Mouse (Mus musculus) lung, postnatal 10 days (tissue): ENCODE data around the gene Clic6.
"Not testable (repeated sequence)": the region's sequence is repeated elsewhere in the genome, so short reads cannot be mapped to it uniquely, and the experiment has no call there.

Experiments used
- DNase-seq: peaks from one replicate; pipeline ENCODE4 v3.0.0; 2021

The Clic6 gene

DNA sequence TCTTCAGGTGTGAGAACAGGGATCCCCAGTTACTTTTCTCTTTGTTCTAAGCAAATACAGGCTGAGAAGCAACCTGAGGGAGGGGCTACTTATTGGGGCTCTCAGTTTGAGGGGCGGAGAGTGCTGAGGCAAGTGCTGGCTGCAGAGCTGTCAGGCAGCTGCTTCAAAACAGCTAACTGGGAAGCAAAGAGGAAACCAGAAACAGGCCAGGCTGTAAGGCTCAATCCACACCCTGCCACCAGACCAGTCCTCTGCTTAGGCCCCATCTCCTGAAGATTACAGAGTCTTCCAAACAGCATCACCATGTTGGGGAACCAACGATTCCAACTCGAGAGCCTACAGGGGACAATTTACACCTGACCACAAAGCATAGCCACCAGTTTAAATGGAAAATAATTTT is 12.6 kb upstream of the Clic6 start:
- peak; percentile 72 for DNase-seq

GRCm38 (mm10) chr16:92475093-92475860 is 10.3 kb upstream of the Clic6 start:
- peak; percentile 66 for DNase-seq

- peak; percentile 82 for DNase-seq
These were observed 6.9 kb upstream of the Clic6 start for GRCm38 (mm10) chr16:92478561-92479150.

DNA sequence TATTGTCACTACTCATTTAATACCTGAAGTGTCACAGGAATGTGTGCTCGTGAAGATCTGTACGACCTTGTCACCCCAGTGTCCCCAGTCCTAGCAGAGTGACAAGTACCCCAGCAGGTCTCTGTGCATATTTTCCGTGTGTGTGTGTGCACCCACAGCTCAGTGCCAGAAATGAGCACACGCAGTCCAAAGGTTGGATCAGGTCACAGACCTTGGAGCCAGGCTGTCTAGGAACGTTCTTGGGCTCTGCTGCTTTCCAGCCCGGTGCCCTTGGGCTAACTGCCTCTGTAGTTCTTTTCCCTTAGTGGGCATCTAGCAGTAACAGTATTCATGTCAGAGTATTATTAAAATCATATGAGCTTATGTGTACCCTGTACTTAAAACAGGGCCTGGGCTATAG is 1.6 kb downstream of the Clic6 start:
- DNase-seq = no peak

DNA sequence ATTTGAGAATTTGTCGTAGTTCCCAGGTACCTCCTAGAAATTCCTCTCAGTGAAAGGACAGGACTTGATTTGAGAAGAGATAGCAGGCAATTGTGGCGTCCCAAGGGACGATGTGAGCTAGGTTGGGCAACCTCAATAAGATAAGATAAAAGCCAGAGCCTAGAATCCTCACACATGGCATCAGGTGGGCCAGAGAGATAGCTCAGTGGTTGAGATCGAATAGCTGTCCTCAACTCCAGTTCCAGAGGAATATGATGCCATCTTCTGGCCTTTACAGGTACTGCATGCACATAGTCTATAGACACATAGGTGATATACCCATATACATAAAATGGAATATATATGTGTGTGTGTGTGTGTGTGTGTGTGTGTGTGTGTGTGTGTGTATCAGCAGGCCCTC is 2.0 kb downstream of the Clic6 start:
- DNase-seq = peak; percentile 58

- DNase-seq = no peak
These were observed 2.9 kb downstream of the Clic6 start for GRCm38 (mm10) chr16:92488456-92488855.

GRCm38 (mm10) chr16:92489356-92489755 is 3.8 kb downstream of the Clic6 start:
- no peak for DNase-seq

- DNase-seq = peak; percentile 43
These were observed 12.5 kb downstream of the Clic6 start for GRCm38 (mm10) chr16:92497851-92498588.

DNA sequence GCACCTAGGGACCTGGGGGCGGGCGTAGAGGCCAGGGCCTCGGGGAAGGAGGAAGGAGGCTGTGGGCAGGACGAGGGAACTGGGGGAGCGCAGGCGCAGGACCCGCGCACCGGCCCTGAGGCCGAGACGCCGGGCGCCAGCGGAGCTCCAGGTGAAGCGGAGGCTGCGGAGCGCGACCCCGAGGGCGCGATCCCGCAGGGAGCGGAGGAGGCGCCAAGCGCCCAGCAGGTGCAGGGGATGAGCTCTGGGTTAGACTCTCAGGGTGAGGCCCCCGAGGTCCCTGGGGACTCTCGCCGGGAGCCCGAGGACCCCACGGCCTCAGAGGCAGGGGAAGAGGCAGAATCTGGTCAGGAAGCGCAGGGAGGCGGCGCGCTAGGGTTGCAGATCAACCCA is 13.0 kb downstream of the Clic6 start:
- peak; percentile 26 for DNase-seq

DNA sequence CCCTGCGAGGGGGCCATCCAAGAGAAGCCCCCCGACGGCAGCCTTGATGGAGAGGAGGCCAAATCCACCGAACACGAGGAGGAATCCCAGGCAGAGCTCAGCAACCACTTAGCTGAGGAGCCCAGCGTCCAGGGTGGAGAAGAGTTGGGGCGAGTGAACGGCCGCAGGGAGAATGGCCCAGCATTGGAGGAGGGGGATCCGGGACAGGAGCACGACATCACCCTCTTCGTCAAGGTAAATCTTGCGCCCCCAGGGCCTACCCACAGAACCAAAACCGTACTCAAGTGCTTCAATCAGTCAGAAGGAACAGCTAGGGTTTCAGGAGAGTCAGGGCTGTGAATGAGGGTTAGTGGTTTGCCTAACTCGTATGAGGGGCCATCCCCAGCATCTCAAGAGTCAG is 13.8 kb downstream of the Clic6 start:
- DNase-seq = no peak

- DNase-seq = no peak
These were observed 15.0 kb downstream of the Clic6 start for GRCm38 (mm10) chr16:92500534-92500933.

DNA sequence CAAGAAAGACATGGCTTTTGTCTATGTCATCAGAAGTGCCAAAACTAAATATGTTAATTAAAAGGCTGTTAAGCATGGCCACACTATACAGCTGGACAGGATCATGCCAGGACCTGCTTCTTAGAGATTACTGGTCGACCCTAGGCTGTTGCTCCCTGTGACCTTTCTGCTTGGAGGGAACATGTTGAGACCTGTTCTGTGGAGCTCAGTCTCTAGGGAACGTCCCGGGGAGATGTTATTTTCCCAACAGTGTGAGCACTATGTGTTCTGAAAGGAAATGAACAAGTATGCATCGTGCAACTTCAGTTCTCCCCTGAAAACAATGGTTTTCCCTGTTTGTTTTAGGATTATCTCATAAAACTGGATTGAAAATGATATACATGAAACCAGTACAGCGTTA is 17.6 kb downstream of the Clic6 start:
- no peak for DNase-seq

DNA sequence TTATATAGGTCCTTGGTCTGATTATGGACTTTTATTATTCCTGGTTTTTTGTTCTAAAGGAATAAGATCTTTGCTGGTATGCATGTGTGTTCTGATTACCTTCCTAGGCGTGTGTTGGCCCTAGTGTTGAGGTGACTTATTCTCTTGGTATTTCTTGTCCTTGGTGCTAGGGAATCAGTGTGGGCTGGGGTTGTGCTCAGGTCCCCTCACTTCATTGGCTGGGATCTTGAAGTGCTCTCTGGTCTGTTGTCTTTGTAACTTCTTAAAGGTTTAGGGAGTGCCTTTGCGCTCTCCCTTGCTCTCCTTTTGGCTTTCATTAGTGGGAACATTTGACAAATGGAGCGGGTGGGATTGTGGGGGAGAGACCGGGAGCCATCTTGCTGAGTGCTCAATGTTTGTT is 22.0 kb downstream of the Clic6 start:
- DNase-seq = no peak

DNA sequence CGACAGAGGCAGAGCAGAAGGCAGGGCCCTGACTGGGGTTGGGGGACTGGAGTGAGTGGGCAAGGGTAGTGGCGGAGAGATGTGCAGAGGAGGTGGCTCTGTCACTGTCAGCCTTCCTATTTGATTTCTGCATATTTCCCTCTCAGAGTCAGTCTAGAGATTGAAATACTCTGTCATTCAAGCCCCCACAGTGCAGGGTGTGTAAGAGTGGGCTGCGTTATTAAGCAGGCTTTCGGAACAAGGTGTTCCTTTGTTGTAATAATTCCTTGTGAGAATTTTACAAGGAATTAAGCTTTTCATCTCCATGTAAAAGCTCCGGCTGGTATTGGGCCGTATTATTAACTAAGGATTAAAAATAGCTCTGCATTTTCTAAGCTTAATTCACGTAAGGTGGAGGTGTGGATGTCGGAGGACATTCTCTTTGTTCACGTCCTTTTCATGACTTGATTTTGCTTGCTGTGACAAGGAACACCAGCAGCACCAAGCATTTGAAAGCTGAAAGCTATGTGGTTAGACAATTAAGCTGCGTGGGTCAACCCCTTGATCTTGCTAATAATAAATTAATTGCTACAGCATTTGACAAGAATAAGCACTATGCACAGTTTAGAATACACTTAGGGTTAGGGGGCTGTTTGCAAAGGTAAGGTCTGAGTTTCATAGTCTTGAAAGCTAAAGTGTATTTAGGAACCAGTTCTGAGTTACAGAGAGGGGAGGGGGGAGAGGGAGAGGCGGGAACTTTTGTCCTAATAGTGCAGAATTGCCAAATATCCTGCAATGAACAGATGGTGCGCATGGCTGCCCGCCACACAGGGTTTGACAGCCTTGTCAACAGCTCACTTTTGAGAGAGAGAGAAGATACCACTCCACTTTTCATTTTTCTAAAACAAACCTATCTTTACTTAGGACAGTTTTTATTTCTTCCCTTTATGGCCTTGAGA is 25.6 kb downstream of the Clic6 start:
- DNase-seq = peak; percentile 79

GRCm38 (mm10) chr16:92511773-92512391 is 26.3 kb downstream of the Clic6 start:
- peak; percentile 70 for DNase-seq

DNA sequence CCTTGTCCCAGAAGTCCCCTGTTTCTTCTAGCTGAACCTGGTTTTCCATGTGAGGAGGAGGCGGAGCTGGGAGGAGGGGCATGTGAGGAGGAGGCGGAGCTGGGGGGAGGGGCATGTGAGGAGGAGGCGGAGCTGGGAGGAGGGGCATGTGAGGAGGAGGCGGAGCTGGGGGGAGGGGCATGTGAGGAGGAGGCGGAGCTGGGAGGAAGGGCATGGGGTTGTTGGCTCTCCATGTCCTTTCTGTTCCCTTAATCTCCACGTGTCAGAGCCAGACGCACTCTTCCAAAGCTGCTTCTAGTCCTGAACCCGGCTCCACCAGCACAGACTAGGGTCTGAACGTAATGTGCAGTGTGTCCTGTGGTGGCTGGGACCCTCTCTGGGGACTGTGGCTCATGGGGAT is 29.4 kb downstream of the Clic6 start:
- DNase-seq = not testable (repeated sequence)

GRCm38 (mm10) chr16:92516139-92516538 is 30.6 kb downstream of the Clic6 start:
- peak; percentile 83 for DNase-seq

DNA sequence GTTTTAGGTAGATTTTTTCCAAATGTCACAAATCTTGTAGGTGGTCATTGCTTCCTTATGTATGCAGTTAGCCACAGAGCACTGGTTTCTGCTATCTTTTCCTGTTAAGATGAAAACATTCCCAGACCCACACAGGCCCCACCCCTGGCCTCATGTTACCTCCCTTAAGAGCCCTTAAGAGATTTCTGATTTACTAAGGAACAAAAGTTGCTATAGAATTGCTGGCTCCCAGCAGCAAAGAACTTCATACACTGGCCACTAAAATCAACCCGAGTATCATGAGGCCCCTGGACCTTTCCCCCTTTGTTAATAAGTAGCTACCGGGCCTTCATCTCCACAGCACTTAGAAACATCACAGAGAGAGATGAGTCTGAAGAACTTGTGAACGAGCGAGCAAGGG is 33.2 kb downstream of the Clic6 start:
- DNase-seq = no peak

DNA sequence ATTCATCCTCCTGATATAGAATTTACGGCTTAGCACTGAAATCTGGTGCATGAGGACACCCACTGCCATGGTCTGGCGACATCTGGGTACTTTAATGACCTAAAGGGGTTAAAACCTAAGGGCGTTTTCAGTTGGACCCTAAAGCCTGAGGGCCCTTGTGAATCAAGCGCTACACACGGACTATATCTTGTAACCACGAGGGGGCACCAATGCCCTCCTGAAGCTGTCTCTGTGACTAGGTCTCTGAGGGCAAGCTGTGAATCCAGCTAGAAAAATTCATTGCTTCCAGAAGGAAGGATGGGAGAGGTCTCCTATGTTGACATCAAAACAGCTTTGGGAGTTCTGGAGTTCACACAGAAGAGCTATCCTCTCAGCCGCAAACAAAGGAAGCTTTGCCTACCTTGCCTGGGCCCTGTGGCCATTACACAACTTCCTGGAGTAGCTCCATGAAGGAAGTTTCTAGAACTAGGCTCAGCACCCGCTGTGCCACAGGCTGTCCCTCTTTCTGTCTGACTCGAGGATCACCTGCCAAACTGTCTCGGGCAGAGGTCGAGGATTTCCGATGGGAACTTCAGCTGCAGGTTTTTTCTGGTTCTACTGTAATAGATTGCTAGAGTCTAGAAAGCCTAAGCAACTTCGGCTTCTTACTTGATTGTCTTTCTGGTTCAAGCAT is 34.4 kb downstream of the Clic6 start:
- DNase-seq = peak; percentile 74

DNA sequence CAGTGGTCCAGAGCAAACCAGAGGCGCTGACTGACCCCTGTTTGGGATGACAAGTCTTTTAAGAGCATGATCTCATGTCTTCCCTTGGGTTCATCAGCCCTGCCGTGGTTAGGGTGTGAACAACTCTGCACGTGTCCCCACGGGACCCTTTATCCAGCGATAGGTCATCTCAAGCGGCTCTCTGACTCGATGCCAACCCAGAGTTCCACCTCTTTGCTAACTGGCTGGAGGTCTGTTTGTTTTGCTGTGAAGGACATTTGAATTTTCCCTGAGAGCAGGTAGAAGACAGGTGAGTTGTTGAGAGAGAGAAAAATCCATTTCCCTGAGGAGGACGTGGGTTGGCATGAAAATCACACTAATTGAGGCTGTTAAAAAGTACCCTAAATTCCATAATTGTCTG is 37.8 kb downstream of the Clic6 start:
- DNase-seq = peak; percentile 25

- no peak for DNase-seq
These were observed 39.1 kb downstream of the Clic6 start for GRCm38 (mm10) chr16:92524651-92525050.

GRCm38 (mm10) chr16:92525919-92526318 is 40.4 kb downstream of the Clic6 start:
- DNase-seq = no peak
